Mouse (Mus musculus): ENCODE results near the gene Ppip5k1.

DNA sequence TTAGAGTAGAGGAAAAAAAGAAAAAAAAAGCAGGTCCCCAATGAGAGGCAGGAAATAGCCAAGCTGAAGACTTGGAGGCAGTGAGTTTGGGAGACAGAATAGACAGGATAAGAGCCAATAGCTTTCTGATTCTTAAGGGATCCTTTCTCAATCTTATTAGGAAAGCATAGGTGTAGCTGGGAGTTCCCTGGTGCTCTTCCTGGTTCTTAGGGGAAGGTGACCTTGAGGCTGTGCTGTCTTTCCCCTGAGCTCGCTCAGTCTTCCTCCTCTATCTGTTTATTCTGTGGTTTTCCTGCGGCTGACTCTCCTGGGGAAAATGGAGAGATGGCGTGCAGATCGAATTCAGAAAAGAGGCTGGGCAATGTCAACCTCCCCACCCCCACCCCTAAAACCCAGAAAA, 2.8 kb upstream of the Ppip5k1 start:
- TF ChIP-seq CTCF (IDR thresholded peaks at IDR 0.05) (no peak), POLR2A (IDR thresholded peaks at IDR 0.05; ENCODE audit: insufficient read depth, low read depth, low read length) (no peak)
